Mouse (Mus musculus) mouse embryonic stem cell (cell line): ENCODE data around the gene Kdm6b.

ENCODE experiments used
- in situ Hi-C, 2 experiments: fragments of 300-500 bp; cut with MboI; formaldehyde crosslinking; loops; 1 replicate in 1 of 2; 3 replicates in 1 of 2; pipeline ENCODE4 v1.14.3; 2019 to 2020; ENCODE audit warnings: low sequenced_read_pairs in 2 of 2, low pct_unique_long_range_greater_than_20kb in 1 of 2, mixed read lengths in 1 of 2; ENCODE audit not compliant: unreplicated experiment in 1 of 2

The Kdm6b gene

DNA sequence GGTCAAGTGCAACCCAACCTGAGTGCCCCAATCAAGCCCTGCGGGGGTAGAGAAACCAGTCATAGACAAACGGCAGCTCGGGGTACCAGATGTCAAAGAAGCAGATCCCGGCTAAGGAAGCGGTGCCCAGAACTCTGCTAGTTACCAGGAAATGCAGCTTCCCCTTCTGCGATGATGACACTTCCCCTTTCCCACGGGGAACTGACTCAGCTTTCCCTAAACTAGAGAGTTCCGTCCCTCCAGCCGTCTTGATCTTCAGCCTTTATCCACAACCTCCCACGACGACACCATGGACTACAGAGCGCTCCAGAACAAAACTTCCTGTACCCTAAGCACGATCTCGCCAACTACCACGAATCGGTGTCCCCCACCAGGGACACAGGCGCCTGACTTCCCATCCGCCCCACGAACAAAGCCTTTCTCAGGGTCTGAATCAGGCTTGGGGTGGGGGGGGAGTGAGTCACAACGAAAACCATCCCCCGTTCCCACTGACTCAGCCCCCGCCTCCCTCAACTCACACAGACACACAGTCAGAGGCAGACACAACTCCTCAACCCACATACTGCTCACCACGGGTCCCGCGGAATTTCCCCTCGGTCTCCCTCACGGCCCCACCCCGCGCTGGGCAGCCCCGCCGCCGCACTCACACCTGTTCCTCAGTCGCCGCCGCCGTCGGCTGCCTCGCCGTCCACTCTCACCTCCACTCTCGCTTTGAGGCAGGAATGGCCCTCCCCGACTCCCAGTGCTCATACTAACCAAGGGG lies 3.0 kb downstream of the Kdm6b start:
- in situ Hi-C loops = loop anchor here in 1 of 2 experiments (25.0 kb wide), 2 partner anchors 202 to 302 kb away; partner anchors contain the start of genes Atp1b2, Sat2 and Shbg

DNA sequence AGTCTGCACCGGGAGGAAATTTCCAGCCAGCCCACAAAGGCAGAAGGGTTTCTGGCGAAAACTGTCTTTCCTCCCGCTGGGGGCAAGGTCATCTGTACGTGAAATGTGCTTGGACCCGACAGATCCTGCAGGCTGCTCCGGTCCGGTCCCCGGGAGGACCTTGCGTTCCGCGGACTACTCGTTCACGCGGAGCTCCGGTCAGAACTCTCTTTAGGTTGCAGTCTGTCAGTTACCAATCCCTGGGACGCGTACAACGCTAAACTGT lies 3.5 kb downstream of the Kdm6b start:
- in situ Hi-C loops = loop anchor here in 1 of 2 experiments (25.0 kb wide), 2 partner anchors 202 to 302 kb away; partner anchors contain the start of genes Atp1b2, Sat2 and Shbg

DNA sequence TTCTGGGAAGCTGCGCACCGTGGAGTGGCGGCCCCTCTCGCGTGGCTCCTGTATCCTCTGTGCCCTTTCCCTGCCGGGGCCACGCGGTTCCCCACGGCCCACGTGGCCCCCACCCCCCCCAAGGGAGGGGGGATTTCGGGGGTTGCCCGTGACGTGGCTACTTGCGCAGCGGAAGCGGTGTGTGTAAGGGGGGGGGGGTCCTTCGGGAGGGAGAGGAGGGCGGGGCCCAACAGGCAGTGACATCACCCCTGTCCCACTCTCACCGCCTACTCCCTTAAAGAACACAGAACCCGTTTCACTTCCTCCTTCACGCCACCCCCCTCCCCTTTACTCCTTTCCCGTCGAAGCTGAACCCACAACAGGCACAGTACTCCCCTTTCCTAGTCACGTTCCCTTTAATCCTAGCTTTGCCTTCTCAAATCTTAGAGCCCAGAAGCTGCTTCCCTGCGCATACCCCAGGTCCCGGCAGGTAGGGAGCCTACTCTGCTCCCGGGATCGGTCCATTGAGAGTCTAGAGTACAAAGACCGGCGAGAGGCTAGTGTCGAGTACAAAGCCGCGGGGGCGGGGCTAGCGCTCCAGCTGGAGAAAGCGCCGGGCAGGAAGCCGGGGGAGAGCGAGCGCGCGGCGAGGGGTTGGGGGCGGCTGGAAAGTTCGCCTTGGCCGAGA lies 4.0 kb downstream of the Kdm6b start:
- in situ Hi-C loops = loop anchor here in 1 of 2 experiments (25.0 kb wide), 2 partner anchors 203 to 303 kb away; partner anchors contain the start of genes Atp1b2, Sat2 and Shbg

DNA sequence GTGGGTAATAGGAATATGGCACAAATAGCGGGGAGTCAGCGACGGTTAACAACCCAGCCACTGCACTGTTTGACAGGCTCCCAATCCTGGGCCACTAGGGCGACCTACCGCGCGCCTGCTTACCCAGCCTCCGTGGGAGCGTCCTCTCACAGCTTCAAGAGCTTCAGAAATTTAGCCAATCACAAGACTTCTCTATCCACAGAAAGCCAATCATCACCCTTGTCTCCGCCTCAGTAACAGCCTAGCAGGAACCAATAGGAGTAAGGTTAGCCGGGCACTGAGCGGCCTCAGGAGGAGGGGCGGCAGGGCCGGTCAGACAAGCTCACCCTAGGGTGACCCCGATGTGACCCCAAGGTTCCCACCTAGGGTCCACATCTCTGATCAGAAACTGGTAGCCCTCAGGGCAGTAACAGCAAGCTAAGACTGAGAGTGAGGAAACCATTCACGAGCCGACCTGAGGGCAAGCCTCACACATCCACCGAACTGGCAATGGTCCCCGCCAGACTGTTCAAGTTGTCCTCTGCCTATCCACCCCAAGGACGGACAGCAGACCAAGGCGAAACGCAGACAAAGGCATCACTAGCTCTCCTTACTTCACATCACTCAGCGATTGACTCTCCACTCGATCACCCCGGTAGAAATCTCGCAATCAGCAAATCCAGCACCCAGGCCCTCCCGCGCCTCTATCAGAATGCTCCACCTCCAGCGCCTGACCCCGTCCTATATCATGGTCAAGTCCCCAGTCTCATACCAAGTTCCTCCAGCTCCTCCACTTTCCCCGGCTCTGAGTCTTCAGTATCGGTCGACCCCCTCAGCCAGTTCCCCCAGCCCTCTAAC lies 4.7 kb downstream of the Kdm6b start:
- in situ Hi-C loops = loop anchor here in 1 of 2 experiments (25.0 kb wide), 2 partner anchors 204 to 304 kb away; partner anchors contain the start of genes Atp1b2, Sat2 and Shbg

DNA sequence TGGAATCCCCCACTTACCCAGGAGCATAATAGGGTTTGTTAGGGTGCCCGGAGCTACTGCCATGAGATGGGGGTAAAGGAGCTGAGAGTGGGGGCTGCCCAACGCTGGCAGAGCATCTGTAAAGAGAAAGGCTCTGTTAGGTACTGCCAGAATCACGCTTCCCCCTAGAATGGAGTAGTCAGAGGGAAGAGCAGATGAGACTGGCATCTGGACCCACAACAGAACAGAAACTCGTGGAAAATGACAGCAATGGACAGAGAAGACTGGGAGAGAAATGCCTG lies 5.8 kb downstream of the Kdm6b start:
- in situ Hi-C loops = loop anchor here in 1 of 2 experiments (25.0 kb wide), 2 partner anchors 205 to 305 kb away; partner anchors contain the start of genes Atp1b2, Sat2 and Shbg

DNA sequence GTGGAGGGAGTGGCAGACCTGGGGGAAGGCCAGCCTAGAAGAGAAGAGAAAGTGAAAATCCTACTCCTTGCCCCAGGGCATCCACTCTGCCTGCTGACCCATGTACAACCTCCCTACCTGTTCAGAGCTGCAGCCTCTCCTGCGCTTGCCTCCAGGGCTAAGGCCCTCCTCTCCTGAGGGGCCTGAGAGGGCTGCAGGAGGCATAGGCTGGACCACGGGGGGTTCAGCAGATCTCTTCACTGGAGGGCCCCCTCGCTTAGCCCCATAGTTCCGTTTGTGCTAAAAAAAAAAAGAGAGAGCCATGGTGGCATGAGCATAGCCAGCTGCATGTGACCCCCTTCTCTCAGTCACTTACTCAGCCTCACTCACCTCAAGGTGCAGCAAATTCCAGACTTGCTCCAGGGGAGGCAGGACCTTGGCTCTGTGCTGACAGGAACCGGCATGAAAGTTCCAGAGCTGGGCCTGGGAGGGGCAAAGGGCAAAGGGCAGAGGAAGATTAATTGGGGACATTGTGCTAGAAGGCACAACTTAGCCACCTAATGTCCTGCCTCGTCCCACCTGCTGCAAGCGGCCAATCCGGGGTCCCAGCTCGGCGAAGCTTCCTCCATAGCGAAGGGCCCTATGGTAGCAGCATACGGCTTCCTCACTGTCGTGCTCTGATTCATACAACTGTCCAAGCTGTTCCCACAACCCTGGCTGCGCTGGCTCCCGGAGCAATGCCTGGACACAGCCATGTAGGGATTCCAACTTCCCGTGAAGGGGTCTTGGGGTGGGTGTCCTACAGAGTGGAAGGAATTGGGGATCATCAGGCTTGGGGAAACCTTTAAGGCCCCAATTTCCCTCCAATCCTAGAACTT lies 6.4 kb downstream of the Kdm6b start:
- in situ Hi-C loops = loop anchor here in 1 of 2 experiments (25.0 kb wide), 2 partner anchors 205 to 305 kb away; partner anchors contain the start of genes Atp1b2, Sat2 and Shbg

DNA sequence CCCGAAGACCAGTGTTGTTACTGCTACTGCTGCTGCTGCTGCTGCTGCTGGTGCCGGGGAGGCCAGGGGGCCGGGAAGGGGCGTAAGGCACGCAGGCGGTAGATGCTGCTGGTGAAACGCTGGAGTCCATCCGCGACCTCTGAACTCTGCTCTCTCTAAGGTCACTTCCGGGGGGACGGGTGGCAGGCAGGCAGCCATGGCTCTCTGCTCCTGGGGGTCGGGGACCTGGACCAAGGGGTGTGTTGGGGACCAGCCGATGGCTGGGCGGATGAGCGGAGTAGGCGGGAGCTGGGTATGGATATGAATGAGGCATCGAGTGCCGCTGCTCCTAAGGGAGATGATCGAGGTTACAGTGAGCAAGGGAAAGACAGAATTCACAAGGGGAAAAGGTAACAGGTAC lies 7.2 kb downstream of the Kdm6b start:
- in situ Hi-C loops = loop anchor here in 1 of 2 experiments (25.0 kb wide), 2 partner anchors 206 to 306 kb away; partner anchors contain the start of genes Atp1b2, Sat2 and Shbg

DNA sequence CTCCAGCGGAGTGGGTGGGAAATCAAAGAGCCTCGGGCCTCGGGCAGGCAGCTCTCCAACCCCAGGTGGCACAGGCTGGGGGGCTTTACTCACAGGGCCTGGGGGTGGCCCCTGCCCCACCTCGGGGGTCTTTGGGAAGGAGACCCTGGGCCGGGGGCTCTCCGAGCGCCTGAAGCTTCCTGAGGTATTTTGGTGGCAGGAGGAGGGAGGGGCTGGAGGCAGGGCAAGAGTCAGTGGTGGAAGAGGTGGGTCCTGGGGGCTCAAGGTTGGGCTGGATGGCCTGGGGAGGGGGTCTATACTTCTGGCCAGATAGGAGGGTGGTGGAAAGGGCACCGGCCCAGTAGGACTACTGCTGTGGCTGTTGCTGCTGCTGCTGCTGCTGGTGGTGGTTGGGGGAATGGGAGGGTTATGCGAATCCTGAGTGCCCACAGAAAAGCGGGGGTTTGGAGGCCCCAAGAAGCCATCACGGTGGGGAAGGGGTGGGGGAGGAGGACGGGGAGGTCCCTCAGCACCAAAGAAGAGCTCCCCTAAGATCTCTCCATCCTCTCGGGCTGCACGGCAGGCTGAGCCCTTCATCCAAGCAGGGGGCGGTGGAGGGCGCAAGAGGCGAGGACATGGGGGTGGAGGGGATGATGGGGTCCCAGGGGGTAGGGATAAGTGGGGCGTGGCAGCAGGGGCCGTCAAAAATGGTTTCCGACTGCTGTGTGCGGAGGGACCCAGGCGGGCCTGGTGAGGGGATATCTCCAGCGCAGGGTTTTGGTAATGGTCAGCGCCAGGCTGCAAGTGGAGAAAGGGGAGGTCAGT lies 7.9 kb downstream of the Kdm6b start:
- in situ Hi-C loops = loop anchor here in 1 of 2 experiments (25.0 kb wide), 2 partner anchors 207 to 307 kb away; partner anchors contain the start of genes Atp1b2, Sat2 and Shbg

DNA sequence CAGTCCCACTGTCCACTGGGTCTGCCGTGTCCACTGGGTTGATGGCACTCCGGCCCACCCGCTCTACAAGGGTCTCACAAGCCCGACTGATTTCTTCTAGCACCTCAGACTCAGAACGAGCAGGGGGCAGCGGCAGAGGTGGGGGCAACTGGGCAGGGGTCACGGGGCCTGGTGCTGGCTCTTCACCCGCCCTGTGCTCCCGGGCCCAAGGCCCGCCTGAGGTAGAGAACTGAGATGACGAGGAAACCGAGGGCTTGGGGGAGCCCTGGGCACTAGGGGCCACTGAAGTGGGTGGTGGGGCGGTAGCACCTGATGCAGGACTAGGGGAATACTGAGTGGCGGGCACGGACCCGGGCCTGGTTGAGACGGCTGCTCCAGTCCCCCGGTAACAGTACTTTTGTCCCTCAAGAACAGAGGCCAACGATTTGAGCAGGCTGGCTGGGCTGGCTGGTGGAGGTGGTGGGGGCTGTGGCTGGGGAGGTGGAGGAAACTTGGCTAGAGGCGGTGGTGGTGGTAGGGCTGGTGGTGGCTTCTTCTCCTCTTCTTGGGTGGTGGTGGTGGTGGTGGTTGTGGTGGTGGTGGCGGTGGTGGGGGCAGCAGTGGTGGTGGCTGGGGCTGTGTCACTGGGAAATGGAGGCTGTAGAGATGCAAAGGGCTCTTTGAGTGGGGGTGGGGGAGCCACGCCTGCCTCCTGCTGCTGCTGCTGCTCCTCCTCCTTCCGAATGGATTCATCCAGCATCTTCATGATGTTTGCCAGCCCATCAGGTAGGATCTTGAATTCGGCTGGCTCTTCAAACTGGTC lies 8.7 kb downstream of the Kdm6b start:
- in situ Hi-C loops = loop anchor here in 1 of 2 experiments (25.0 kb wide), 2 partner anchors 208 to 308 kb away; partner anchors contain the start of genes Atp1b2, Sat2 and Shbg

DNA sequence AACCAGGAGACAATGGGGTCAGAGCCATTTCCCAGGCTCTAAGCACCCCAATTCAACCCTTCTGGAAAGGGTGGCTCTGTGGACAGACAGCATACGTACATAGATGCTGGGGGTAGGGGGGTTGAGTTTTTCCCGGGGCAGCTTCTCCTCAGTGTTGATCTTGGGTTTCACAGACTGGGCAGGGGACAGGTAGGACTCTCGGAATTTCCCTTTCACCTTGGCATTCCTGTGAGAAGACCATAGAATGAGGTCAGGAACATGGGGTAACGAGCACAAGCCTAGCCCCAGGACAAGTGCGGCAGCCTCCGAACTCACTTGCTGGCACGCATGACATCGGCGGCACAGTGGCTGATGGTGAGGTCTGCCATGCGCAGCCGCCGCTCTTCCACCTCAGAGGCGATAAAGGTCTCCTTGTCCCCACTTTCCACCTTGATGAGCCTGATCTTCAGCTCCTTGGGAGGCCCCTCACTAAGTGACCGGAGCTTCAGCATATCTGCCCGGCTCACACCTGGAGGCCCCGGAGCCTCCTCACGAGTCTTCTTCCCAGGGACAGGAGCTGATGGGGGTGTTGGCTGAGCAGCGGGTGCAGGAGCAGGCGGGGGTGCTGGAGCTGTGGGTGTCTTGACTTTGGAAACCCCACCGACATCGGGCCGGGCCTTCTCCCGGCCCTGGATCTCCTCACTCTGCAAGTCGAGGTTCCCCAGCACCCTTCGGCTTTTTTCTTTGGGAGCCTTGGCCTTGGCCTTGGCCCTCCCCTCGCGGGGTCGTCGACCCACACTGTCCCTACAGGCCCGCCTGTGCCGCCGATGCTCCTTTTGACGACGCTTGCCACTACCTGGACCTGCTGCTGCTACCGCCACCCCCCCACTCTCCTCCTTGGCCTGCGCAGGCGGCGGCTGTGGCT lies 9.5 kb downstream of the Kdm6b start:
- in situ Hi-C loops = loop anchor here in 1 of 2 experiments (25.0 kb wide), 2 partner anchors 208 to 308 kb away; partner anchors contain the start of genes Atp1b2, Sat2 and Shbg

DNA sequence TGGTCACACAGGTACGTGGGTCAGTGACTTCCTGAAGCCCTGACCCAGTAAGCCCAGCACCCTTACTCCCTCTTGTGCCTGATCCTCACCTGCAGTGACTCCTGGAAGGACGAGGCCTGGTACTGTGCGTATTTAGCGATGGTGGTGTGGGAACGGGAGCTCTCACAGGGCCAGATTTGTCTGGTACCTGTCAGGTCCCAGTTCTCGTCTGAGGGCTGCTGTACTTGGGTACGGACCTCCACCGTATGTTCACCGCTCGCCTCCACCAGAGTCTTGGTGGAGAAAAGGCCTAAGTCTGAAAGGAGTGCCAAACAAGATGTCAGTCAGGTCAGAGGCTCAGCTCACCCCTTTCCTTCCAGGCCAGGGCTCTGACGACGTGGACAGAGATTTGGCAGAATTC lies 11.5 kb downstream of the Kdm6b start:
- in situ Hi-C loops = loop anchor here in 1 of 2 experiments (25.0 kb wide), 2 partner anchors 210 to 310 kb away; partner anchors contain the start of genes Atp1b2, Sat2 and Shbg

DNA sequence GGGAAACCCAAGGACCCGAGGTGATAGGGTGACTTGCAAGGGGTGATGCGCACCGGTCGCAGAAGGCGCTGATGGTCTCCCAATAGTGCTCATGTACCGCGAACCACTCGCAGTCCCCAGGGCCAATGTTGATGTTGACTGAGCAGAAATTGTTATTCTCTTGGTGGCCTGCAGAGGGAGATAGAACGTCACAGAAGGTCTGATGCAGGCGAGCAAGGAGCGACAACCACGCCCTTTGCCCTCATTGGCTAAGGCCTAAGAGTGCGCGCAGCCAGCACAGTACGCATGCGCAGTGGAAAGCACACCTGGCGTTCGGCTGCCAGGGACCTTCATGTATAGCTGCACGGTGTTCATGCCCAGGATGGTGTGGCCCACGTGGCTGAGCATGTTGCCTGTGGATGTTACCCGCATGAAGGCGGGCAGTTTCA lies 12.3 kb downstream of the Kdm6b start:
- in situ Hi-C loops = loop anchor here in 1 of 2 experiments (25.0 kb wide), 2 partner anchors 211 to 311 kb away; partner anchors contain the start of genes Atp1b2, Sat2 and Shbg

DNA sequence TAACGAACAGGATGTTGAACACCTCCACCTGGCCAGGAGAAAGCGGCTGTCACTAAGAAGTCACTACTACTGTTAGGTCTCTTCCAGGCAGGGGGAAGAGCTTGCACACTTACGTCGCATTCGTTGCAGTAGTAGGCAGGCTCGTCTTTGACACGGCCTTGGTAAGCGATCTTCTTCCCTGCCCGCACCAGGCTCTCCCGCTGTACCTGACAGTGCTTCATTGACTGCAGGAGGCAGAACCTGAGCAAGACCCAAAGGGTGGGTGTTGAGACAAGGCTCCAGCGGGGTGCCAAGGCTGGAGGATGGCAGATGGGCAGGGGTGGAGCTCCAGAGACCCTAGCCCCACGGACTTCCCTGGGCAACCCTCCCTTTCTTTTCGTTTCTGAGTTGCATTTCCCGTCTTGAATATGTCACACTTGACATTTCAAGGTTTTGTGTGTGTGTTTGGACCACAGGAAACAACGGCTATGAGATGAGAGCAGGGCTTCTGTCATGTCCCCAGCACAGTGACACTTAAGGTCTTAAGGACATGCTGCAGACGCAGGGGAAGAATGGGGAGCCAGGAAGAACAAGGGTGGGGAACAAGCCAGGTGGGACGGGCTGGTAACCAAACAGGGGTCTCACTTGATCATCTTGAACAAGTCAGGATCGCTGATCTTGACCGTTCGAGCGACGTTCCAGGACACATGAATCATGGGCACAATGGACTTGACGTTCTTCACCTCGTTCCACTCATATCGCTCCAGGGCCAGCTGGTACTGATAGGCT lies 13.2 kb downstream of the Kdm6b start:
- in situ Hi-C loops = loop anchor here in 1 of 2 experiments (25.0 kb wide), 2 partner anchors 212 to 312 kb away; partner anchors contain the start of genes Atp1b2, Sat2 and Shbg
